Mouse (Mus musculus) neural tube, embryonic 11.5 days (tissue): ENCODE measurements around the gene Trpm3. TPM values are rescaled to one million over a fixed set of nuclear protein-coding genes. Genes with fewer than 3 reads are reported as not detected.

Experiments used
- ATAC-seq: fragments of 200-750 bp; cut with Nextera tagmentation; 2 replicates; pipeline ENCODE4 v1.8.0; 2017; ENCODE audit warnings: moderate number of reproducible peaks, mild to moderate bottlenecking, moderate TSS enrichment, moderate library complexity; ENCODE audit not compliant: insufficient read depth, low FRiP score, low TSS enrichment
- DNase-seq: peaks from one replicate; pipeline ENCODE4 v3.0.0-alpha.2; 2015; ENCODE audit warnings: low spot score
- H3K27ac ChIP-seq: fragments of 300-500 bp; sonication (generic); 2 replicates; pipeline ENCODE4 v1.5.1; 2014; ENCODE audit warnings: low read depth, mild to moderate bottlenecking, low read length
- H3K27me3 ChIP-seq: fragments of 300-500 bp; sonication (generic); 2 replicates; pipeline ENCODE4 v1.6.1; 2014; ENCODE audit warnings: mild to moderate bottlenecking, low read length, mixed read lengths; ENCODE audit not compliant: control insufficient read depth, insufficient read depth
- H3K36me3 ChIP-seq: fragments of 300-500 bp; sonication (generic); 2 replicates; pipeline ENCODE4 v1.6.1; 2014; ENCODE audit warnings: mild to moderate bottlenecking, low read length, moderate library complexity, mixed read lengths; ENCODE audit not compliant: control insufficient read depth, insufficient read depth
- H3K4me1 ChIP-seq: fragments of 300-500 bp; sonication (generic); 2 replicates; pipeline ENCODE4 v1.6.1; 2014; ENCODE audit warnings: low read length, mixed read lengths; ENCODE audit not compliant: control insufficient read depth, insufficient read depth
- H3K4me2 ChIP-seq: fragments of 300-500 bp; sonication (generic); 2 replicates; pipeline ENCODE4 v1.6.1; 2014; ENCODE audit warnings: low read depth, mild to moderate bottlenecking, moderate library complexity
- H3K4me3 ChIP-seq: fragments of 300-500 bp; sonication (generic); 2 replicates; pipeline ENCODE4 v1.5.1; 2014; ENCODE audit warnings: low read depth, low read length
- H3K9ac ChIP-seq: fragments of 300-500 bp; sonication (generic); 2 replicates; pipeline ENCODE4 v1.6.1; 2014; ENCODE audit warnings: mild to moderate bottlenecking, low read length
- H3K9me3 ChIP-seq: fragments of 300-500 bp; sonication (generic); 2 replicates; pipeline ENCODE4 v1.6.1; 2016; ENCODE audit warnings: low read length; ENCODE audit not compliant: control insufficient read depth
- WGBS: fragments of 180-500 bp; shearing (Covaris S2); extraction: QIAGEN DNeasy Blood & Tissue Kit; methylation state at CpG from one replicate; pipeline ENCODE4 v1.1.7; 2014; 5-methylcytosine and 5-hydroxymethylcytosine counted together
- polyA plus RNA-seq: library from polyadenylated mRNA; unstranded; fragments of >200 nt; fragmentation: Nextera tagmentation; extraction: Ambion mirVana; gene quantifications from 2 replicates; pipeline ENCODE4 v1.2.1, GENCODE M21; 2014

Gene Trpm3
- polyA plus RNA-seq, 1 experiment from 2014 or later: 0.80 TPM

DNA sequence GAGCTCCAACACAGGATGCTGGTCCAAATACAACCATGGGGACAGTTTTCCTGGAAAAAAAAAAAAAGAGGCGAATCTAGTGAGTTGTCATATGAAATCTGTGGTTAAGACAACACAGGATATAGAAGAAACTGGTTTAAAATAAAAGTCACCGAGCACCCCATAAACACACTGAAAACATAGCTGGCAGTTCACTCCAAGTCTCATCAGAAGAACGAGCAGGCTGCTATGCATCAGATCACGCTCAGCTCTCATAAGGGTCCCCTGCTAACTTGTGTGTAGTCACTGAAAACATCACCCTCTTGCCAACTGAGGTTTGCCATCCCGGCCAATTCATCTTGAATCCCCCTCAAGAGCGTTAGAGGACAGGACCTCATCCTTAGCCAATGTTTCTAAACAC lies 476.5 kb downstream of the Trpm3 start:
- Histone ChIP-seq H3K27ac (no peak overlapping the region), H3K4me1 (no peaks in the 10 kb centered on the region), H3K4me3 (no peak overlapping the region), H3K36me3 (no peaks in the 10 kb centered on the region), H3K4me2 (no peak overlapping the region), H3K9me3 (no peaks in the 10 kb centered on the region), H3K27me3 (no peaks in the 10 kb centered on the region), H3K9ac (no peak overlapping the region)
- 88% methylated on average over 6 of the region's 6 CpGs for WGBS
- DNase-seq (no peak), ATAC-seq (no peak)

- Histone ChIP-seq H3K9me3 (no peaks in the 10 kb centered on the region), H3K36me3 (no peaks in the 10 kb centered on the region), H3K9ac (no peak overlapping the region), H3K27ac (no peak overlapping the region), H3K27me3 (no peaks in the 10 kb centered on the region), H3K4me1 (no peaks in the 10 kb centered on the region), H3K4me2 (no peak overlapping the region), H3K4me3 (no peak overlapping the region)
- no peak for ATAC-seq
- 80% methylated on average over 3 of the region's 3 CpGs for WGBS
- no peak for DNase-seq
These were observed 486.1 kb downstream of the Trpm3 start for GRCm38 (mm10) chr19:22624801-22625513.

DNA sequence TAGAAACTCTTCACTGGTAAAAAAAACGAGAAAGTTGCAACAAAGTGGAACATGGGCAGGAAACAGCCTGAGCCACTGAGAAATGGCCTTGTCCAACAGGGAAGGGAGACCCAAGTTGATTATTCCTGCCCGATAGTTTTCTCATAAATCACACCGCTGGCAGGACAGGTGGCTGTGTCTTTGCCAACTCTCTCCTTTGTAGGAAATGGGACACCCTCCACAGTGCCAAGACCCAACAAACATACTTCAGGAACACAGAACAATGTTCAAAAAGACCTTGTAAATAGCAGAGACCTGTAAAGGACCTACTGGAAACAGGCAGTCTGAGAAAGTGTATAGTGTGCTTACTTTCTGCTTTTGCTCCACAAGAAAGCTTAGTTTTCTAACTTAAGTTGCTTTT lies 490.0 kb downstream of the Trpm3 start:
- 84% methylated on average over 3 of the region's 3 CpGs for WGBS
- Histone ChIP-seq H3K9me3 (no peaks in the 10 kb centered on the region), H3K36me3 (no peaks in the 10 kb centered on the region), H3K27me3 (no peaks in the 10 kb centered on the region), H3K27ac (no peak overlapping the region), H3K9ac (no peak overlapping the region), H3K4me1 (no peaks in the 10 kb centered on the region), H3K4me3 (no peak overlapping the region), H3K4me2 (no peak overlapping the region)
- DNase-seq (no peak), ATAC-seq (no peak)

DNA sequence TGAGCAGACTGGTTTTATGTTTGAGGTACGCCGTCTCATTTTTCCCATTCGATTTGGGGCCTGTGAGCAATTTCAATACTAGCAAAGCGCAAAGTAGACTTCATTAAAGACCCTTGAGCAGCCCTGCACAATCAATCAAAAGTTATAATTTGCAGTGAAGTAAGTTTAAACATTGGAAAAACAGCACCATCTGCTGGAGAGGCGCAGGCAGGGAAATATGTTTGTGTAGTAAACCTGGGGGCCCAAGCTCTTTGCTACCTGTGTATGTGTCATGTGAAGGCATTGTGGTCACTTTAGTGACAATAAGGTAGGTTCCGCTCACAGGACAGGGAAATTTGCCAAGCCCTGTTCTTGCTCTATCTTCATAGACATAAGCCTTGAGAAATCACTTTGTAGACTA lies 492.5 kb downstream of the Trpm3 start:
- Histone ChIP-seq H3K4me2 (no peak overlapping the region), H3K27me3 (no peaks in the 10 kb centered on the region), H3K9me3 (no peaks in the 10 kb centered on the region), H3K36me3 (no peaks in the 10 kb centered on the region), H3K4me3 (no peak overlapping the region), H3K27ac (no peak overlapping the region), H3K4me1 (no peaks in the 10 kb centered on the region), H3K9ac (no peak overlapping the region)
- 90% methylated on average over 6 of the region's 6 CpGs for WGBS
- DNase-seq (no peak), ATAC-seq (no peak)

GRCm38 (mm10) chr19:22635635-22636034 lies 496.8 kb downstream of the Trpm3 start:
- no peaks in the 10 kb centered on the region for H3K27me3 ChIP-seq
- no peaks in the 10 kb centered on the region for H3K9me3 ChIP-seq
- no peak overlapping the region for H3K9ac ChIP-seq
- H3K36me3 ChIP-seq: no peaks in the 10 kb centered on the region
- DNase-seq: no peak
- no peak overlapping the region for H3K4me3 ChIP-seq
- H3K27ac ChIP-seq: no peak overlapping the region
- WGBS: 35% methylated on average over 10 of the region's 10 CpGs
- no peaks in the 10 kb centered on the region for H3K4me1 ChIP-seq
- H3K4me2 ChIP-seq: no peak overlapping the region
- ATAC-seq: no peak

DNA sequence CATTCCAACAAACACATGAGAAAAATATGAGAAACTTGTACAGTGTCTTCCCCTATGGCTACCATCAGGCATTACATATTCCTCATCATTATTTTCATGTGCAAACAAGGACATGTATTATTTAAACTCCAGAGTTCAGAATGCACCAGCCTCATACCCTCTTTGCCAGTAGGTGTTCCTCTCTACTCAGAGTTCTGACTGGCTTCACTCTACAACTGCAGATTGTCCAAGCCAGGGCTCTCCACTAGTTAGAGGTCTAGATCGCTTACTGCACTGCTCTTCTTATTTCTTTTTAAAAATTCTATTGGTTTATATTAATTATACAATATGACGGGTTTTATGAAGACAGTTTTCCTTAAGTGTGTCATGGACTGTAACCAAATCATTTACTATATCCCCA lies 498.9 kb downstream of the Trpm3 start:
- no peak for ATAC-seq
- 90% methylated on average over 2 of the region's 2 CpGs for WGBS
- no peak for DNase-seq
- no peaks in the 10 kb centered on the region for H3K27me3 ChIP-seq
- H3K4me1 ChIP-seq: peaks cover 3% of the 10 kb centered on the region; the same call in 1 of the 2 replicates
- no peak overlapping the region for H3K9ac ChIP-seq
- H3K9me3 ChIP-seq: no peaks in the 10 kb centered on the region
- H3K4me2 ChIP-seq: no peak overlapping the region
- no peak overlapping the region for H3K27ac ChIP-seq
- no peaks in the 10 kb centered on the region for H3K36me3 ChIP-seq
- H3K4me3 ChIP-seq: no peak overlapping the region

DNA sequence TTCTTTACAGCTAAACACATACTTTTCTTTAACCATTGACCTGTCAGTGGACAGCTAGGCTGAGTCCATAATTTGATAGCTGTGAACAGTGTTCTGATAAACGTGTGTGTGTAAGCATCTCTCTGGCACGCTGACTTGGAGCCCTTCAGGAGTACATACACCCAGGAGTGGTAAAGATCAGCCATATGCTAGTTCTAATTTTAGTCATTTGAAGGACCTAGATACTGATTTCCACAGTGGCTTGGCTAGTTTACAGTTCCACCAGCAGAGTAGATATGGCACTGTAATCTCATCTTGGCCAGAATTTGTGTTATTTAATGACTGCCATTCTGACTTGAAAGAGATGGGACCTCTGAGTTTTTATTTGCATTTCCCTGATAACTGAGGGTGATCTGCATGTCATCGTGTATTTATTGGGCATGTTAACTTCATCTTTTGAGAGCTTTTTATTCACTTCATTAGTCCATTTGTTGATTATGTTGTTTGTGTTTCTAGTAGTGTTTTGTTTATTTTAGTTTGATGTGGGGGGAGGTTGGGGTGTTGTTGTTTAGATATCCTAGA lies 499.6 kb downstream of the Trpm3 start:
- ATAC-seq (no peak), DNase-seq (no peak)
- no peak overlapping the region for H3K27ac ChIP-seq
- no peak overlapping the region for H3K4me3 ChIP-seq
- H3K9ac ChIP-seq: no peak overlapping the region
- H3K36me3 ChIP-seq: no peaks in the 10 kb centered on the region
- WGBS: 82% methylated on average over 3 of the region's 3 CpGs
- no peak overlapping the region for H3K4me2 ChIP-seq
- no peaks in the 10 kb centered on the region for H3K9me3 ChIP-seq
- H3K4me1 ChIP-seq: peaks cover 3% of the 10 kb centered on the region; the same call in 1 of the 2 replicates
- no peaks in the 10 kb centered on the region for H3K27me3 ChIP-seq

DNA sequence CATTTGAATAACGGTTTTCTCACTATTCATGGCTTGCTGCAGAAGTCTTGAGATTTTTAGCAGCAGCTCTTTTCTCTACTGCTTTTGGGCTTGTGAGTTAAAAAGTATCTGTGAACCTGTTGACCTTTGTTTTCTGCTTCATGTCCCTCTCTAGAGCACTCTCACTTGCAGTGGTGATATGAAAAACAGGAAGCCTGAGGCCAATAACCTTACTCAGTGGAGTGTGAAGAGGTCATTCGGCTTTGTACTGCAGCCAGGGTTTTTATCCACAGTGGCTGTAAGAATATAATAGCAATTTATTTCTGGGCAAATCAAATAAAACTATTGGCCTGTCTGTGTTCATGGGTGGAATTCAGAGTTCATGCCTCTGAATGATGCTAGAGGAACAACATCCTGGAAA lies 503.3 kb downstream of the Trpm3 start:
- ATAC-seq (no peak), DNase-seq (no peak)
- 43% methylated on average over 2 of the region's 2 CpGs for WGBS

More for the DNA sequence above, 503.3 kb downstream of the Trpm3 start:
- H3K36me3 ChIP-seq: no peaks in the 10 kb centered on the region
- no peak overlapping the region for H3K4me3 ChIP-seq
- no peaks in the 10 kb centered on the region for H3K27me3 ChIP-seq
- peaks cover 3% of the 10 kb centered on the region; the same call in 1 of the 2 replicates for H3K4me1 ChIP-seq
- no peaks in the 10 kb centered on the region for H3K9me3 ChIP-seq
- H3K9ac ChIP-seq: no peak overlapping the region
- H3K27ac ChIP-seq: no peak overlapping the region
- no peak overlapping the region for H3K4me2 ChIP-seq
